Mouse (Mus musculus): ENCODE results near the gene Pecr.
"Not testable (repeated sequence)": the region's sequence is repeated elsewhere in the genome, so short reads cannot be mapped to it uniquely, and the experiment has no call there.

The Pecr gene

GRCm38 (mm10) chr1:72237007-72237775, 46.9 kb downstream of the Pecr start:
- peak in 1 of 2 experiments; percentile 18 for DNase-seq (ENCODE audit: low read depth in 2 of 2, low spot score in 2 of 2)

- peak; percentile 23 to 24 for DNase-seq (ENCODE audit: low read depth in 2 of 2, low spot score in 2 of 2)
Observed at GRCm38 (mm10) chr1:72236363-72237006, 47.6 kb downstream of the Pecr start.

- DNase-seq (ENCODE audit: low read depth in 2 of 2, low spot score in 2 of 2): not testable (repeated sequence)
Observed at GRCm38 (mm10) chr1:72232592-72232991, 51.5 kb downstream of the Pecr start.

GRCm38 (mm10) chr1:72228974-72229373, 55.1 kb downstream of the Pecr start:
- DNase-seq (ENCODE audit: low read depth in 2 of 2, low spot score in 2 of 2): no peak

- DNase-seq (ENCODE audit: low read depth in 2 of 2, low spot score in 2 of 2): no peak
Observed at GRCm38 (mm10) chr1:72227546-72227945, 56.6 kb downstream of the Pecr start.

GRCm38 (mm10) chr1:72226887-72227481, 57.1 kb downstream of the Pecr start:
- no peak for DNase-seq (ENCODE audit: low read depth in 2 of 2, low spot score in 2 of 2)

- DNase-seq (ENCODE audit: low read depth in 2 of 2, low spot score in 2 of 2): no peak
Observed at GRCm38 (mm10) chr1:72226172-72226886, 57.8 kb downstream of the Pecr start.

- peak; percentile 70 to 81 for DNase-seq (ENCODE audit: low read depth in 2 of 2, low spot score in 2 of 2)
Observed at GRCm38 (mm10) chr1:72225720-72226171, 58.4 kb downstream of the Pecr start.

- DNase-seq (ENCODE audit: low read depth in 2 of 2, low spot score in 2 of 2): no peak
Observed at GRCm38 (mm10) chr1:72225054-72225718, 58.9 kb downstream of the Pecr start.

- DNase-seq (ENCODE audit: low read depth in 2 of 2, low spot score in 2 of 2): no peak
Observed at GRCm38 (mm10) chr1:72220008-72220407, 64.1 kb downstream of the Pecr start.

- DNase-seq (ENCODE audit: low read depth in 2 of 2, low spot score in 2 of 2): no peak
Observed at GRCm38 (mm10) chr1:72219116-72219515, 65.0 kb downstream of the Pecr start.

- no peak for DNase-seq (ENCODE audit: low read depth in 2 of 2, low spot score in 2 of 2)
Observed at GRCm38 (mm10) chr1:72218626-72219025, 65.5 kb downstream of the Pecr start.

- DNase-seq (ENCODE audit: low read depth in 2 of 2, low spot score in 2 of 2): no peak
Observed at GRCm38 (mm10) chr1:72216761-72217160, 67.4 kb downstream of the Pecr start.

- DNase-seq (ENCODE audit: low read depth in 2 of 2, low spot score in 2 of 2): no peak
Observed at GRCm38 (mm10) chr1:72215174-72215573, 68.9 kb downstream of the Pecr start.

GRCm38 (mm10) chr1:72214470-72214961, 69.6 kb downstream of the Pecr start:
- no peak for DNase-seq (ENCODE audit: low read depth in 2 of 2, low spot score in 2 of 2)

- no peak for DNase-seq (ENCODE audit: low read depth in 2 of 2, low spot score in 2 of 2)
Observed at GRCm38 (mm10) chr1:72213954-72214353, 70.2 kb downstream of the Pecr start.

- no peak for DNase-seq (ENCODE audit: low read depth in 2 of 2, low spot score in 2 of 2)
Observed at GRCm38 (mm10) chr1:72211701-72212699, 72.1 kb downstream of the Pecr start, which contains the start of gene Mreg. Gene Mreg (minus strand): TSS chr1:72212307.

- DNase-seq (ENCODE audit: low read depth in 2 of 2, low spot score in 2 of 2): no peak
Observed at GRCm38 (mm10) chr1:72210803-72211679, 73.1 kb downstream of the Pecr start.

All from CD8-positive naive resting alpha-beta T cell, adult 2 months (primary cell).